Mouse (Mus musculus): ENCODE results near the gene Dnajb14. TPM values are rescaled to one million over a fixed set of nuclear protein-coding genes. Genes with fewer than 3 reads are reported as not detected.
"Not testable (repeated sequence)": the region's sequence is repeated elsewhere in the genome, so short reads cannot be mapped to it uniquely, and the experiment has no call there.

Dnajb14 gene
- 5.6 TPM in 2 replicates for polyA plus RNA-seq (2015; fragmentation: Nextera tagmentation; extraction: Ambion mirVana)

DNA sequence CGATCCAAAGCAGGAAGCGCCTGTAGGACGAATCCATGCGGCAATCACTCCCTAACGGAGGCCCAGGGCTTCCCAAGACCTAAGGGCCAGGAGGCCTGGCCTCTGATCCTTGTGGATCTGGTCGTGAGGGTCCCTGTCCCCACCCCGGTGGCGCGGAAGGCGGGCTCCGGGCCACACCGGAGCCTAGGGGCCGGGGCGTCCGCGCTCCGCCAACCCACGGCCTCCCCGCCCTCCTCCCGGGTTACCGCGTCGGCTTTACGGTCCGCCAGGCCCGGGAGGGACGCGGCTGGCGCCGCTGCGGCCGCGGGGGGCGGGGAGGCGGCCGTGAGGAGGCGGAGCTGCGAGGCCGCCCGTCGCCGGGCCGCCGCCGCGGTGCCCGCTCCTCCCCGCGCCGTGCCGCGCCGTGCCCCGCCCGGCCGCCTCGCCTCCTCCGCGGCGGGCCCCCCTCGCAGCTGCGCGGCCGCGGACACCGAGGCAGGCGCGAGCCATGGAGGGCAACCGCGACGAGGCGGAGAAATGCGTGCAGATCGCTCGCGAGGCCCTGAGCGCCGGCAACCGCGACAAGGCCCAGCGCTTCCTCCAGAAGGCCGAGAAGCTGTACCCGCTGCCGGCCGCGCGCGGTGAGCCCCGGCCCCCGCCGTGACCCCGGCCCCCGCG lies at the start of gene Dnajb14:
Gene Dnajb14 (plus strand): TSS at position 239 of the 657 bp plus-strand sequence.
- peak; percentile 46 for DNase-seq (ENCODE audit: low spot score)

- no peak for DNase-seq (ENCODE audit: low spot score)
Measured at GRCm38 (mm10) chr3:137818713-137819112, 48.8 kb upstream of the Dnajb14 start.

- DNase-seq (ENCODE audit: low spot score) = no peak
Measured at GRCm38 (mm10) chr3:137820688-137821467, 46.6 kb upstream of the Dnajb14 start.

DNA sequence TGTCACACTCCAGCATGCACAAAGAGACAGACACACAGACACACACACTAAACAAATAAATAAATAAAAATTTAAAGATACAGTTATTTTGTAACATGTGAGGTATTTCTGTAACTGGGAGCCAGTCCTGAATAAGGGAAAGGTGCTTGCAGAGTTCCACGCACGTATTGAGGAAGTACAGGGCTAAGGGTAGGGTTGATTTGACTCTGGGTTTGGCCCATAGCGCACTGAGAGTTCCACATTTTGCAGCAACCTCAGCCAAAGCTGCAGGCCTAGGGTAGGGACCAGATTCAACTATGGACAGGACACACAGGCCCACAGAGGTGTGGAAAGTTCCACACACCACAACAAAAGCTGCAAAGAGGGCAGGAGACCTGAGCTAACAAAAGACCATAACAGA lies 44.2 kb upstream of the Dnajb14 start:
- DNase-seq (ENCODE audit: low spot score) = no peak

GRCm38 (mm10) chr3:137827678-137828077 lies 39.8 kb upstream of the Dnajb14 start:
- no peak for DNase-seq (ENCODE audit: low spot score)

DNA sequence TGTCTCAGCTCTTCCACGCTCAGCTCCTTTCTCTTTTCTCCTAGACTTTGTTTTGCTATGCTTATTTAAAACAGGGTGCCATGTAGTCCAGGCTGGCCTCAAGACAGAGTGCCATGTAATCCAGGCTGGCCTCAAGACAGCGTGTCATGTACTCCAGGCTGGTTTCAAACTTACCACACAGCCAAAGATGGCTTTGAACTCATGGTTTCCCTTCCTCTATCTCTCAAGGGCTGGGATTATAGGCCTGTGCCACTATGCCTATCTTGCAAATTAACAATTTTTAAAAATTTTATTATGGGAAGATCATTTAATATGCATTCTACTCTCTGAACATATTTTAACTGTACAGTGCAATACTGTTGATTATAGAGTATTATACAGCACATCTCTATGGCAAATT lies 36.3 kb upstream of the Dnajb14 start:
- no peak for DNase-seq (ENCODE audit: low spot score)

- DNase-seq (ENCODE audit: low spot score) = no peak
Measured at GRCm38 (mm10) chr3:137833128-137833527, 34.3 kb upstream of the Dnajb14 start.

DNA sequence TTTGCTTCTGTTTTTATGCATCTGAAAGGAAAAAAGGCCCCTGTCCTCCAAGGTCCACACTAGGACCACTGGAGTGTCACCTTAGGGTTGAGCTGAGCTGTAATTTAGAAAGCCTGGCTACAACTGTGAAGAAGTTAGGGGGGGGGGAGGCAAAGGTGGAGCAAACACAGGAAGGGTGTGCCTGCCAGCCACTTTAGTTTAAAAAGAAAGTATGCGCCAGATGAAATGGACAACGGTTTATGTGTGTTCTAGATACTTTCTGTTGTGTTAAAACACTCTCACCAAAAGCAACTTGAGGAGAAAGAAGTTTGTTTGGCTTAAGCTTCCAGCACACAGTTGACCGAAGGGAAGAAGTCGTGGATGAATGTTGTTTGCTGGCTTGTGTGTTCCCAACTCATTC lies 33.8 kb upstream of the Dnajb14 start:
- DNase-seq (ENCODE audit: low spot score) = no peak

GRCm38 (mm10) chr3:137836543-137836942 lies 30.9 kb upstream of the Dnajb14 start:
- no peak for DNase-seq (ENCODE audit: low spot score)

DNA sequence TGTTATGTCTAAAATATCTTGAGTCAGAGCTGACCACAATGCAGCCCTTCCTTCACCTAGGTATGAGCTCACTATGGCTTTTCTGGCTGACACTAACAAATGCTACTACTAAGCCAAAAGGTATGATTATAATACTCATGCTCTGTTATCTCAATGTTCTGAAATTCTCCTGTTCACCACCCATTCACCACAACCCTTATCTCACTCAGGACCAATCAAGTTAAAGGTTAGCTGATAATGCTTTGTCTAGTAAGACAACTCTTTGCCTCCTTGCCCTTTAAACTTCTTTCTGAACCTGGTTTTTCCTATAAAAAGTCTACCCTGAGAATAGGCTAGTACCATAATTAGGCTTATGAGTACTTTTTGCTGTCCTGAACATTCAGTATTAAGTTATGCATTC lies 29.3 kb upstream of the Dnajb14 start:
- DNase-seq (ENCODE audit: low spot score) = no peak

GRCm38 (mm10) chr3:137842944-137843343 lies 24.5 kb upstream of the Dnajb14 start:
- DNase-seq (ENCODE audit: low spot score) = no peak

- no peak for DNase-seq (ENCODE audit: low spot score)
Measured at GRCm38 (mm10) chr3:137844263-137844662, 23.2 kb upstream of the Dnajb14 start.

- no peak for DNase-seq (ENCODE audit: low spot score)
Measured at GRCm38 (mm10) chr3:137846552-137846951, 20.9 kb upstream of the Dnajb14 start.

DNA sequence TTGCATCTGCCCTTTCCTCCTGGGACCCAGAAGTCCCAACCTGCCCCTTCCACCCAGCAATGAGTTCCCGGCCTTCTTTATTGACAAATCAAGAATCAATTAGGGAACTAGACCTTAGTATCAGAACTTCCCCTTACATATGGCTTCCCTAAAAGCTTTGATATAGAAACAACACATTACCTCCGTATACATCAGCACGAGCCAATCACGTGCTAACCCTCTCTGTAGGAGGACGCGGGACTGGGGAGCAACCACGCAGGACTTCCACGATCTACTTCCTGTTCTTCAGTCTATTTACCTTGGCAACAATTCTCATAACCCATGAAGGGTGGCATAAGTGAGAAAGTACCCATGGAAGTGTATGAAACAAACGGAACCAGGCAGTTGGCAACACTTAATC lies 19.1 kb upstream of the Dnajb14 start:
- no peak for DNase-seq (ENCODE audit: low spot score)

DNA sequence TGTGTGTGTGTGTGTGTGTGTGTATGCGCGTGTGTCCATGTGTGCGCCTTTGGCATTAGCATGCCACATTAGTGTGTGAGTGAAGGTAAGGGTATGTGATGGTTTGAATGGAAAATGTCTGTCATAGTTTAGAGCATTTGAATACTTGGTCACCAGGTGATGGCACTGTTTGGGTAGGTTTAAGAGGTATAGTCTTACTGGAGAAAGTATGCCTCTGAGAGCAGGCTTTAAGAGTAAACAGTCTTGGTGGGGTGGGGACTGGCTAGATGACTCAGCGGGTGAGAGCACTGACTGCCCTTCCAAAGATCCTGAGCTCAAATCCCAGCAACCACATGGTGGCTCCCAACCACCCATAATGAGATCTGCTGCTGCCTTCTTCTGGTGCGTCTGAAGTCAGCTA lies 17.8 kb upstream of the Dnajb14 start:
- DNase-seq (ENCODE audit: low spot score) = no peak

- DNase-seq (ENCODE audit: low spot score) = no peak
Measured at GRCm38 (mm10) chr3:137851196-137851595, 16.3 kb upstream of the Dnajb14 start.

- DNase-seq (ENCODE audit: low spot score) = not testable (repeated sequence)
Measured at GRCm38 (mm10) chr3:137853011-137853410, 14.5 kb upstream of the Dnajb14 start.

- DNase-seq (ENCODE audit: low spot score) = no peak
Measured at GRCm38 (mm10) chr3:137855328-137855727, 12.1 kb upstream of the Dnajb14 start.

DNA sequence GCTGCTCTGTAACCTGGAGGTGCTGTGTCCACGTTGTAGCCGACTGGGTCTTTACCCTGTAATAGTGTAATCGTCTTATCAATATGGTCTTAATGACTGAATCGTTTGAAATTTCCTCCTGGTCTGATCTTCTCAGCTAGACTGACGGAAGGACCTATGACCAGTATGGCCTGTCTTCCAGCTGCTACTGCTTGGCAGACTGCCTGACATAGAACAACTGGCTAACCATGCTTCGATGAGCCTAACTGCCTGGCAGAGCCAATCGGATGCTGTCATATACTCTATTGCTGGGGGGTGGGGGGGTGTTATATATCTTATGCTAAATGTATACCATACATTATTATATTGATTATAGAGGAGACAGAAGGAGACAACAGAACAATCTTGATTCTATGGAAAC lies 11.4 kb upstream of the Dnajb14 start:
- DNase-seq (ENCODE audit: low spot score) = no peak

GRCm38 (mm10) chr3:137860394-137861170 lies 6.9 kb upstream of the Dnajb14 start:
- no peak for DNase-seq (ENCODE audit: low spot score)

GRCm38 (mm10) chr3:137861436-137861835 lies 6.0 kb upstream of the Dnajb14 start:
- no peak for DNase-seq (ENCODE audit: low spot score)

DNA sequence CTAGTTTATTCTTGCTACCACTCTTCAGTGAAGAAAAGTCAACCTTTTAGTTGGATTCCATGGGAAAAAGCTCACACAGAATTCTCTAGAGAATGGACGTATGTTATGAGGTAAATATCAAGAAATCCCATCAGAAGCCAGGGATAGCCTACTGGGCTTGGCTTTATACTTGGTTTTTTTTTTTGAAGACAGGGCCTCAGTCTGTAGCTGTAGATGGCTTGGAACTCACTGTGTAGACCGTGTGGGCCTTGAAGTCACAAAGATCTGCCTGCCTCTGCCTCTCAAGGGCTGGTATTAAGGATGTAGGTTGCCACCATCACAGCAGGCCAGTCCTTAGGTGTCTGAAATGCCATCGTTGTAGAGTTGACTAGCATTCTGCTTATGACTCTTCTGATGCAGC lies 4.9 kb upstream of the Dnajb14 start:
- DNase-seq (ENCODE audit: low spot score) = no peak

Measured in thymus, postnatal 0 days (tissue).